Mouse (Mus musculus) heart, postnatal 0 days (tissue): ENCODE data around the gene Selenos.

Experiments
- CTCF ChIP-seq: IDR thresholded peaks from 2 replicates; pipeline ENCODE4 v1.5.1; 2016; ENCODE audit warnings: antibody characterized with exemption, control low read depth, low read depth
- EP300 ChIP-seq: IDR thresholded peaks from 2 replicates; pipeline ENCODE4 v1.6.1; 2016; ENCODE audit warnings: antibody characterized with exemption, low read depth

GRCm38 (mm10) chr7:66137309-66137708, 57.9 kb downstream of the Selenos start:
- no peak for TF ChIP-seq CTCF
- TF ChIP-seq EP300: no peak
